Mouse (Mus musculus) bone marrow, adult 2 months (tissue): ENCODE data around the gene Scgb1c1. TPM values are rescaled to one million over a fixed set of nuclear protein-coding genes. Genes with fewer than 3 reads are reported as not detected.

Experiments used
- H3K27ac ChIP-seq: fragments of 200-500 bp; 2 replicates; pipeline ENCODE4 v1.5.1; 2012; ENCODE audit warnings: low read depth, mild to moderate bottlenecking, control low read depth, inconsistent platforms, low read length; ENCODE audit not compliant: control insufficient read depth, poor library complexity, insufficient read depth
- H3K4me1 ChIP-seq: fragments of 200-500 bp; 2 replicates; pipeline ENCODE4 v1.6.1; 2011; ENCODE audit warnings: low read length; ENCODE audit not compliant: control insufficient read depth, insufficient read depth
- H3K4me3 ChIP-seq: fragments of 200-500 bp; replicated peaks from 2 replicates; pipeline ENCODE3; 2011; ENCODE audit warnings: mild to moderate bottlenecking, low read depth, low read length, control low read depth; ENCODE audit not compliant: control insufficient read depth
- CTCF ChIP-seq: fragments of 200-500 bp; IDR thresholded peaks from 2 replicates; pipeline ENCODE4 v1.5.1; 2011; ENCODE audit warnings: low read length, control low read depth; ENCODE audit not compliant: control insufficient read depth, insufficient read depth
- POLR2A ChIP-seq: fragments of 200-500 bp; IDR thresholded peaks from 2 replicates; pipeline ENCODE4 v1.6.1; 2011; ENCODE audit warnings: low read depth, mild to moderate bottlenecking, control low read depth, low read length, borderline replicate concordance; ENCODE audit not compliant: control insufficient read depth
- WGBS: fragments of 180-500 bp; shearing (Covaris S2); methylation state at CpG from one replicate; pipeline ENCODE4 v1.1.7; 2018; 5-methylcytosine and 5-hydroxymethylcytosine counted together
- polyA plus RNA-seq: library from polyadenylated mRNA; stranded (reverse); fragments of >200 nt; gene quantifications from 2 replicates; pipeline ENCODE4 v1.2.4, GENCODE M21; 2011; ENCODE audit warnings: low replicate concordance; ENCODE audit not compliant: missing spikeins, insufficient read depth, insufficient read length

The Scgb1c1 gene
- polyA plus RNA-seq, 1 experiment, result not detected

DNA sequence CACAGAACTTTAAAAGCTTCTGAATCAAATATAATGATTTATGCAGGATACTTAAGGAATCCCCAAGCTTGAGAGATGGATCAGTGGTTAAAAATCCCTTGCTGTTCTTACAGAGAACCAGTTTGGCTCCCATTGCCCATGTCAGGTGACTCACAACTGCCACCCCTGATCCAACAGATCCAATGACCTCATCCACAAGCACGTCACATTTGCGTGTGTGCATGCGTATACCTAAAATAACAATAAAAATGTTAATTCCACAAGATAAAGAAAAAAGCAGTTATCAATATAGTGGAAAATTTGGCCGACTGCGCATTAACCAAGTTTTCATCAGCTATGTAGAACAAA is 24.1 kb upstream of the Scgb1c1 start:
- no peak overlapping the region for H3K27ac ChIP-seq
- H3K4me3 ChIP-seq, result no peak overlapping the region
- no peak for TF ChIP-seq CTCF
- no peak for TF ChIP-seq POLR2A
- 70% methylated on average over 5 of the region's 5 CpGs for WGBS
- H3K4me1 ChIP-seq, result no peaks in the 10 kb centered on the region; the same call in 1 of the 2 replicates

DNA sequence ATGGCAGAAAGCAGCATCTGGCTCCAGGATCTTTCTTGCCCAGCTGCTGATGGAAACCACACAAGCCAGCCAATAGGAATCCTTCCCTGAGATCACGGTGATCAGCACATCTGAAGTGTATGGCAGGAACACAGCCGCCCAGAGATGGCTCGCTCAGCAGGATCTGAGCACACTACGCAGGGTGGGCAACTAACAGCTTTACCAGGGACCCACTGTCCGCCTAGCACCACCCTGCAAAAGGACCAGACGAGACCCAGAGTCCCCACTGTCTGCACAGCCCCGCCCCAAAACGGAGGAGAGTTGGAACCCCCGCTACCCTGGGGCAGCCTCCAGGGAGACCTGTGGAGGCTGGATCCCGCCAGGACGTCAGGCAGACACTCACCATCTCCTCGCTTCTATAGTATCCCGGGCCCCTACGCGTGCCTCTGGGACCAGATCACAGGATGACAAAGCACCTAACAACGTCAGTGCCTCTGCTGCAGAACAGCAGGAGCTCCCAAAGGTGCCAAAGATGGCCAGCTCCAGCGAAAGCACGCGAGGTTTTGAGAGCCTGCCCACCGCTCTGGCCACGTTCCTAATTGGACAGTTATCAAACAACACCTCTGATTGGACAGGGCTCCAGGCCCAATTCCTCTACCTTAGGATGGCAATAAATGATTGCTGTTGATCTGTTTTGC is 23.6 kb upstream of the Scgb1c1 start, which contains the start of gene Zfp941:
Gene Zfp941 (minus strand): TSS at position 526 of the 677 bp plus-strand sequence.
- H3K27ac ChIP-seq, result no peak within 1 kb of the TSS
- no peak for TF ChIP-seq POLR2A
- no peak for TF ChIP-seq CTCF
- WGBS, result 5% methylated on average over 21 of the region's 21 CpGs
- no peaks in the 10 kb centered on the region; the same call in 1 of the 2 replicates for H3K4me1 ChIP-seq
- peak within 1 kb of the TSS; percentile 20 for H3K4me3 ChIP-seq

DNA sequence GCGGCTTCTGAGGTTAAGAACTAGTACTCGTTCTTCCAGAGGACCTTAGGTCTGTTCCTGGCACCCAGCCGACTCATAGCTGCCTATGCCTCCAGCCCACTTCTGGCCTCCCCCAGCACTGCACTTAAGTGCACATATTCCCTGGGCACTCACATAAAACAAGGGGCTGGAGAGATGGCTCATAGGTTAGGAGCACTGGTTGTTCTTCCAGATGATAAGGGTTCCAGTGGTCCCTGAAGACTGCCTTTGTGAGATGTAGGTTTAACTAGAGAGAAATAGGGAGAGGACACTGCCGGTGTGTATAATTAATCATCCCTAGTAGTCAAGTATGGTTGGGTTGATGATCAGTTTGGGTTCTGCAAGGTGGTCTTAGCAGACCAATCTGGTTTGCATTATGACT is 22.6 kb upstream of the Scgb1c1 start:
- WGBS, result 83% methylated on average over 4 of the region's 4 CpGs
- H3K27ac ChIP-seq, result no peak overlapping the region
- H3K4me3 ChIP-seq, result no peak overlapping the region
- no peaks in the 10 kb centered on the region; the same call in 1 of the 2 replicates for H3K4me1 ChIP-seq
- TF ChIP-seq POLR2A (no peak), CTCF (no peak)

DNA sequence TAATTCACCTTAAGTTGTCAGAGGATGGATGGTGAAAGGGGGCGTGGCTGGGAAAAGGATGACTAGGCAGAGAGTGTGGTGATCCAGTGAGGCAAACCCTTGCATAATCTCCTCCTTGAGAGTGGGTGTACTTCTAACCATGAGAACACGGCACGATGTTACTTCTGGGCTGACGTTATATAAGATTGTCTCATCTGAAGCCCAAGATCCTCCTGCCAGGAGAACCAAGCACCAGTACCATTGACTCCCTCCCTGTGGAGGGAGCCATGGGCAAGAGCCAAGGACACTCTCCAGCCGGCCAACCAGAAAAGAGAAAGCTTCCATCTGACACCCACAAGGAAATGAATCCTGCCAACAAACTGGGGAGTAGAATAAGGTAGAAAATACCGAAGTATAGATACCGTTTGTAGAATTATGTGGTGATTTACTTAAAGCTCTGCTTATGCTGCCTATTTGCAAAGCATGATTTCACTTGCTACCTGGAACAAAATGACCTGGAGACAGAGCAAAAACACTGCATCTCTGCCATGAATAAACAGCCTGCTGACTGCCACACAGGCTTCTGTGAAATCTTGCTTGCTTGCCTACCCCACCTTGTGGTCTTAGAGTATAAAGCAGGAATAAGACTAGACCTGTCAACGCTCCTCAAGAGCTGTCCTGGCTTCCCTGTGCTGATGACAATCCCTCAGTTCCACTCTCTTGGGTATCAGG is 17.0 kb upstream of the Scgb1c1 start:
- Histone ChIP-seq H3K4me3 (no peak overlapping the region), H3K4me1 (no peaks in the 10 kb centered on the region; the same call in 1 of the 2 replicates), H3K27ac (no peak overlapping the region)
- 10% methylated on average over 8 of the region's 8 CpGs for WGBS
- TF ChIP-seq CTCF, result no peak
- TF ChIP-seq POLR2A, result no peak

DNA sequence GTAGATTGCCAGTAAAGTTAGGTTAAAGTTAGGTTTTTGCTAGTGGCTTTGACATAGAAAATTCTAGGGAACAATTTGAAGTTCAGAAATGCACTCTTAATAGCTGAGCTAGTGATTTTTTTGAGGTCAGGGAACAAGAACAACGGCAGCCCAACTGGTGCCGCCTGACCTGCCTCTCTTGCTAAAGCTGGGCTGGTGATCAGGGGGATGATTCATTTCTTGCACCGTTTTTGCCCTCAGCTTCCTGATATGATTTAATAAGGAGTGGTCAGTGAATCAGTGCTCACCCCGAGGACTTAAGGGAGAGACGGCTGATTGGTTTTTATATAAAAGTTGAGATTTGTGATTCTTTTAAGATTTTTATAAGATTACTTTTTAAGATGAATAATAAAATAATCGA is 13.9 kb upstream of the Scgb1c1 start:
- Histone ChIP-seq H3K27ac (no peak overlapping the region), H3K4me1 (no peaks in the 10 kb centered on the region; the same call in 1 of the 2 replicates), H3K4me3 (no peak overlapping the region)
- 40% methylated on average over 6 of the region's 6 CpGs for WGBS
- TF ChIP-seq CTCF, result no peak
- TF ChIP-seq POLR2A, result no peak

DNA sequence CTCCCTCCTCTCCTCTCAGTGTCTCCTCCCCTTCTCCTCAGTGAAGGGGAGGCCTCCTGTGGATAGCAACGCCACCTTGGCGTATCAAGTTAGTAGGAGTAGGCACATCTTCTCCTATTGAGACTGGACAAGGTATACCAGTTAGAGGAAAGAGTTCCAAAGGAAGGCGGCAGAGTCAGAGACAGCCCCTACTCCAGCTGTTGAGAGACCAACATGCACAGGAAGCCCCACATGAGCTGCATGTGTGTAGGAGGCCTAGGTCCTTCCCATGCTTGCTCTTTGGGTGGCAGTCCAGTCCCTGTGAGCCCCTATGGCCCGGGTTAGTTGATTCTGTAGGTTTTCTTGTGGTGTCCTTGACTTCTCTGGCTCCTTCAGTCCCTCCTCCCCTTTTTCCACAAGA is 12.0 kb upstream of the Scgb1c1 start:
- Histone ChIP-seq H3K4me1 (no peaks in the 10 kb centered on the region), H3K4me3 (no peak overlapping the region), H3K27ac (no peak overlapping the region)
- no peak for TF ChIP-seq POLR2A
- TF ChIP-seq CTCF, result no peak
- WGBS, result 73% methylated on average over 4 of the region's 4 CpGs

DNA sequence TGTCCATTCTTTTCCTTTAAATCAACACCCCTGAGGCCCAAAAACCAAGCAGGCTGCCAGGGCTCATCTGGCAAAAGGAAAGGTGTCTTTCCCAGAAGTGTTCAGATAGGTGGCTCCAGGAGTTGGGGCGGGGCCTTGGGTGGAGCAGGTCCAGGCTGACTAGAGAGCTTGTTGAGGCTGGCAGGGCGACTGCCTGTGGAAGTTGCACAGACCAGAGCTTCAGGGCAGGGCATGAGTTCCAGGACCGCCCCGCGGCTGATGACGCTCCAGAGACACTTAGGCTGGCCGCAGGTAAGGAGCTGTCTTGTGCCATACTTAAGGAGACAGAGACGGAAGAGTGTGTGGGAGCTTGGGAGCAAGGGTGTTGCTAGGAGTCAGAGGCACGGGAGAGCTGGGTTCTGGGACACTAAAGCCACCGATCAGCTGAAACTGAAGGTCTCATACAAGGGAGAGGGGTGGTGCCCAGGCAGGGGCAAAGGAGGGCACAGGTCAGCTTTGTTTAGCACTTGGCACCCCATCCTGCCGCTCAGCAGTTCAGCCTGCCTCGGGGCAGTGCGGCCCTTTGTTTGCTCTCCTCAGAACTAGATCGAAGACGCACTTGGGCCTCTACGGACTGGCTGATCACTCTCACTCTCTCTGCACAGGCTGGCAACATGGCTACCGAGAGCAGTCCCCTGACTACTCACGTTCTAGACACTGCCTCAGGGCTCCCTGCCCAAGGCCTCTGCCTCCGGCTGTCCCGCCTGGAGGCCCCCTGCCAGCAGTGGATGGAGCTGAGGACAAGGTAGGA is 10.2 kb upstream of the Scgb1c1 start, which contains the start of gene Urah:
Gene Urah (plus strand): TSS at position 51 of the 790 bp plus-strand sequence.
- TF ChIP-seq POLR2A (no peak), CTCF (no peak)
- Histone ChIP-seq H3K4me3 (no peak within 1 kb of the TSS), H3K27ac (no peak within 1 kb of the TSS), H3K4me1 (no peaks in the 10 kb centered on the region)
- 82% methylated on average over 20 of the region's 20 CpGs for WGBS

DNA sequence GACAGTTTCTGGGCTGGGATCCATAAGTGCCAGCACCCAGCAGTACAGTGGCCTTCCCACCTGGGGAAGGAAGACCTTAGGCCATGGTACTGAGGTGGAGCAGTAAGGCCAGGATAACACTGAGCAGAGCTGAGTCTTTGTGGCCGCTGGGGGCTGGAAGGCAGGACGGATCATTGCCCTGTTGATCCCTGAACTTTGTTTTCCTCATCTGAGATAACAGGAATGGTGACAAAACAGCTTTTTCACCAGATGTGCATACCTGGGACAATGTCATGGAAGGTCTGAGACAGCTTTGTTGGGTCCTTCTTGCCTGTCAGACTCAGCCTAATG is 9.6 kb upstream of the Scgb1c1 start:
- WGBS, result 79% methylated on average over 2 of the region's 2 CpGs
- no peak for TF ChIP-seq POLR2A
- H3K4me1 ChIP-seq, result no peaks in the 10 kb centered on the region
- no peak overlapping the region for H3K4me3 ChIP-seq
- H3K27ac ChIP-seq, result no peak overlapping the region
